Mouse (Mus musculus) right cerebral cortex, adult 18-20 months (tissue): ENCODE results near the gene Mrpl52.

Experiments
- DNase-seq: peaks from one replicate; pipeline ENCODE4 v3.0.0; 2022; ENCODE audit warnings: mixed read lengths

Gene Mrpl52

GRCm38 (mm10) chr14:54433941-54434531 lies 7.3 kb downstream of the Mrpl52 start:
- no peak for DNase-seq

GRCm38 (mm10) chr14:54435194-54435918 lies 8.6 kb downstream of the Mrpl52 start:
- DNase-seq: no peak

GRCm38 (mm10) chr14:54439155-54439554 lies 12.4 kb downstream of the Mrpl52 start:
- no peak for DNase-seq

- DNase-seq: no peak
Observed at GRCm38 (mm10) chr14:54439610-54440009, 12.9 kb downstream of the Mrpl52 start.

- no peak for DNase-seq
Observed at GRCm38 (mm10) chr14:54440538-54440937, 13.8 kb downstream of the Mrpl52 start.

- DNase-seq: no peak
Observed at GRCm38 (mm10) chr14:54441365-54441764, 14.7 kb downstream of the Mrpl52 start.

GRCm38 (mm10) chr14:54442548-54442947 lies 15.8 kb downstream of the Mrpl52 start:
- DNase-seq: no peak

GRCm38 (mm10) chr14:54443196-54443595 lies 16.5 kb downstream of the Mrpl52 start:
- DNase-seq: no peak

GRCm38 (mm10) chr14:54443712-54444618 lies 17.3 kb downstream of the Mrpl52 start:
- peak; percentile 18 for DNase-seq

- no peak for DNase-seq
Observed at GRCm38 (mm10) chr14:54445476-54445875, 18.8 kb downstream of the Mrpl52 start.

- DNase-seq: no peak
Observed at GRCm38 (mm10) chr14:54453566-54453965, 26.9 kb downstream of the Mrpl52 start.

- no peak for DNase-seq
Observed at GRCm38 (mm10) chr14:54454669-54455528, 28.2 kb downstream of the Mrpl52 start.

- no peak for DNase-seq
Observed at GRCm38 (mm10) chr14:54457907-54458569, 31.3 kb downstream of the Mrpl52 start.

- no peak for DNase-seq
Observed at GRCm38 (mm10) chr14:54462146-54462545, 35.4 kb downstream of the Mrpl52 start.

GRCm38 (mm10) chr14:54463108-54463958 lies 36.6 kb downstream of the Mrpl52 start:
- DNase-seq: peak; percentile 16

GRCm38 (mm10) chr14:54463959-54464292 lies 37.2 kb downstream of the Mrpl52 start, which contains the start of gene Lrp10:
TSS of gene Lrp10 (plus strand) at chr14:54464137.
- peak; percentile 82 for DNase-seq

- peak; percentile 29 for DNase-seq
Observed at GRCm38 (mm10) chr14:54464293-54465005, 37.7 kb downstream of the Mrpl52 start.

- DNase-seq: no peak
Observed at GRCm38 (mm10) chr14:54471467-54471866, 44.8 kb downstream of the Mrpl52 start.

GRCm38 (mm10) chr14:54472671-54473070 lies 46.0 kb downstream of the Mrpl52 start:
- DNase-seq: no peak

- DNase-seq: no peak
Observed at GRCm38 (mm10) chr14:54474744-54475143, 48.0 kb downstream of the Mrpl52 start.
